Mouse (Mus musculus) cerebellum, adult 9-11 months (tissue): Measurements from ENCODE around the gene Olfr1389.
"Not testable (repeated sequence)": the region's sequence is repeated elsewhere in the genome, so short reads cannot be mapped to it uniquely, and the experiment has no call there.

Experiments used
- DNase-seq: peaks from one replicate; pipeline ENCODE4 v3.0.0; 2022

The Olfr1389 gene

DNA sequence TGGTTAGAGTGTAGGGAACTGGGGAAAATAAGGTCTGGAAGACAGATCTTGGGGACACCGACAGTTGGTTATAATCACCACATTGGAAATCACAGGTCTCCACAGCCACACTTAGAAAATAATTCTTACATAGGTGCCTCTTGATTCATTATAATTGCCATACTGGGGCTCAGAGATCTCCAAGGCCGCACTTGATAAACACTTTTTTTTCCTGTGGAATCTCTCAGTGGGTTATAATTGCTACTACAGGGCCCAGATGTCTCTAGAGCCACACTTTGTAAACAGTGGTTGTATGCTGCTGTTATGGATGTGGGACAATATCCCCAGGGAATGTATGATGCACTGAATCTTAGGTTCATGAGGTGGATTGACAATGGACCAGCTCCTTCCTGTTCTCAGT, at the start of gene Olfr1389:
Gene Olfr1389 (plus strand): TSS at position 301 of the 400 bp plus-strand sequence.
- no peak for DNase-seq

DNA sequence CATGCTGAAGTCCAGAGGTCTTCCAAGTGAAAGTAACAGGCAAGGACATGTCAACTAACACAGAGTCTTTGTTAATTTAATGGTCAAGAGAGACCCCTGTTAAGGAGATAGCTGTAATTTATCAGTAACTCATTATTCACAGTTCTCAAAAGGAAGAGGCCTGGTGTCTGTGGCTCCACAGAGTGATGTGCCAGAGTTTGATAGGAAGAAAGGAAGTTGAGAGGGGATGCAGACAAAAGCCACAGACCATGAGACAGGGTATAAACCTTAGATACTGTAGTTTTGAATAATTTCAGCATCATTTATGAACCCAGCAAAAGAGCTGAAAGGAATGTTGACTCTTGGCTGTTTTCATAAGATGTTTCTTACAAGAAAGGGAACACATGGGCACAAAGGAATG, 39.7 kb upstream of the Olfr1389 start:
- no peak for DNase-seq

DNA sequence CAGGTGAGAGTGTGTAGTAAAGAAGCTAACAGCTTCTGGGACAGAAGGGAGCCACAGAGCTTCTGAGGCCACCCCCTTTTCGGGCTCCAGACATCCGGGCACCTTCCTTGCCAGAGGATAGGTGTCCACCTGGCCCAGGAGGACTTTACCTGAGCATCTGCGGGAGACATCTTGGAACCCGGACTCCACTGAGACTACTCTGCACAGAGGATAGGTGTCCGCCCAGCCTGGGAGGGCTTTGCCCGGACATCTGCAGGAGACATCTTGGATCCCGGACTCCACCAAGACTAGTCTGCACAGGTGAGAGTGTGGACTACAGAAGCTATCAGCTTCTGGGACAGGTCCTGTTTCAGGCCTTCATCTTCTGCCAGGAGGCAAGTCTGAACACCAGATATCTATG, 36.7 kb upstream of the Olfr1389 start:
- not testable (repeated sequence) for DNase-seq

DNA sequence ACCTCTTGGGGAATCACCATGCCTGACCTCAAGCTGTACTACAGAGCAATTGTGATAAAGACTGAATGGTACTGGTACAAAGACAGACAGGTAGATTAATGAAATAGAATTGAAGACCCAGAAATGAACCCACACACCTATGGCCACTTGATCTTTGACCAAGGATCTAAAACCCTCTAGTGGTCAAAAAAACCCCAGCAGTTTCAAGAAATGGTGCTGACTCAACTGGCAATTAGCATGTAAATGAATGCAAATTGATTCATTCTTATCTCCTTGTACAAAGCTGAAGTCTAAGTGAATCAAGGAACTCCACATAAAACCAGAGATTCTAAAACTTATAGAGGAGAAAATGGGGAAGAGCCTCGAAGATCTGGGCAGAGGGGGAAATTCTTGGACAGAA, 30.2 kb upstream of the Olfr1389 start:
- DNase-seq: not testable (repeated sequence)

DNA sequence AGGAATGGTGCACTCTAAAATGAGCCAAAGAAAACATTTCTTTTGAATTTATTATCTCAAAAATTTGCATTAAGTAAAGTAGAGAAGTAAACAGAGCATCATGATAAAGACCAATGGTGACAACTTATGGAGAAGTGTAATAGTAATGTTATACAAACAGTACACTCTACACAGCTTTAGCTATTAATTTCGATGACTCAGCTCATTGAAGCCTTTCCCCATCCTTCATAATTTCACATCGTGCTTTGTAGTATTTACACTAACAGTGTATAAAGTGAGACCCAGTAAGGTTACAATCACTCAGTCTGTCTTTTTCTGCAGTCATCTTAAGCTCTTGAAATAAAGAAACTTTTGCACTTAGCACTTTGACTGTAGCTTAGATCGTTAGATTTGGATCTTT, 16.1 kb upstream of the Olfr1389 start:
- DNase-seq: no peak

DNA sequence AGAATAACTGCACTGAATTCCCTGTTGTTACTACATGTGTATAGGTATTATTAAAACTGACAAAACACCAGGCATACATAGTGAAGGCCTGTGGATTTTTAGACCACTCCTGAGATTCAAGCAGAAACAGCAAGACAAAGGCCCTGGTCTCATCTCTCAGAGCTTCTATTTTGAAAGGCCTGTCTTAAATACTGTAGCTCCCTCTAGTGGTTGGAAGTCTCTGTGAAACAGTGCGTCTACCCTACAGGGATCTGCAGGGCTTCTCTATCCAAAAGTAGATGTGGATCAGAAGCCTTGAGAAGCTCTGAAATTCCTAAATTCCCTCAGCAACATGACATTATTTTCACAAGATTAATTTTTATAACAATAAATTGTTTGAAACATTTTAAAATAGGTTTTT, 12.3 kb upstream of the Olfr1389 start:
- DNase-seq: no peak

DNA sequence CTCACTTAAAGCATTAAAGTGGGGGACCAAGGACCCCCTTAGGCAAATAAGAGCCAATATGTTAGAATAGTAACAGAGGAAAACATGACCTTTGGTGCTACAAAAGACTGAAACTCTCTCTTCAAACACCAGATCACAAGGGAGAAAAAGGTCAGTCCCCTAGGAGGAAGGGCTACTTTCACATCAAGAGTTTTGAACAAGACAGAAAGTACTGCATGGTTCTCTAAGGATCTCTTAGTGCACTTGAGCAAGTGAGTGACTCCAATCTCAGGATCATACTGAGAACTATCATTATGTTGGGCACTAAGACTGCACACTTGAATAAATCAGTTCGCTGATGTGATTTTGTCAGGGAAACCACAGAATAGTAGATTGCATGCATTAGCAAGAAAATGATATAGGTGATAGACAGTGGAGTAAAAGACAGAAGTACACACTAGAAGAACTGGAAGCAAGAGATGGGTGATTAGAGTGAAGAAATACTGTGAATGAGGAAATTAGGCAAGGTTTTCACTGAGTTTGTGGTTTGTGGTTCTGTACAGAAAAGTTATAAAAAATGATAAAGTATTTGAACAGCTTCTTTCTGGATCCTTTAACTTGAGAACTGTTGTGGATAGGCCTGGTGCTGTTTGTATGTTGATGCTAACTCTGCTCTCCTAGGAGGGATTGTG, 2.5 kb downstream of the Olfr1389 start:
- no peak for DNase-seq

DNA sequence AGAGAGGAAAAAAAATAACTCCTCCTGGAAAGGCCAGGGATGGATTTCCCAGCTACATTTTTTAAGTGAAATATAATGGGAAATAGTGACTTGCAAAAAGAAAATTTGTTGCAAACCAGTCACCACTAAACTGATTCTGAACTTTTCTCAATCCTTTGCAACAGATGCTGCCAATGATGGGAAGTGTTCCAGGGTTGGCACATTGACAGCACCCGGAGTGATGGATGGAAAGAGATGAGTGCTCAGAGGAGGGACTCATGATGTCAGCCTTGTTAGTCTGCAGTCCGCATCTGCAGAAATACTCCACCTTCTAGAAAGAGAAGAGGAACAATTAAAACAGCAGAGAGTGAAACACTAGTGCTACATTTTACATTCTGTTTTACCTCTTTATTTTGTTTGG, 6.8 kb downstream of the Olfr1389 start:
- DNase-seq: no peak

DNA sequence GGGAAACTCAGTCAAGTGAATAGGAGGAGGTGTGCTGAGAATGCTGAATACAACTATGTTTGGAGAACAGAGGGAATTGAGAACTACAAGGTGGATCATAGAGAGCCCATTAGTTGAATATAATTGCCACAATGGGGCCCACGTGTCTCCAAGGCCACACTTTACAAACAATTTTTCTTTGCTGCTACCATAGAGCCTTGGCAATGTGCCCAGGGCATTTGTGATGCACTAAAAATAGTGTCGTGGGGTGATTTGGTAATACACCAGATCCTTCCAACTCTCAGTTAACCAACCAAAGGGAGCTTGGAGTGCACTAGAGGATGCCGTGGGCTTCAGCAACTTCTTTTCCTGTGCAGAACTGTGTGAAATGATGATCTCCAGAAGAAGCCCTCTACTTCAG, 13.5 kb downstream of the Olfr1389 start, which contains the start of gene Olfr1388:
Gene Olfr1388 (plus strand): TSS at position 214 of the 400 bp plus-strand sequence.
- no peak for DNase-seq

DNA sequence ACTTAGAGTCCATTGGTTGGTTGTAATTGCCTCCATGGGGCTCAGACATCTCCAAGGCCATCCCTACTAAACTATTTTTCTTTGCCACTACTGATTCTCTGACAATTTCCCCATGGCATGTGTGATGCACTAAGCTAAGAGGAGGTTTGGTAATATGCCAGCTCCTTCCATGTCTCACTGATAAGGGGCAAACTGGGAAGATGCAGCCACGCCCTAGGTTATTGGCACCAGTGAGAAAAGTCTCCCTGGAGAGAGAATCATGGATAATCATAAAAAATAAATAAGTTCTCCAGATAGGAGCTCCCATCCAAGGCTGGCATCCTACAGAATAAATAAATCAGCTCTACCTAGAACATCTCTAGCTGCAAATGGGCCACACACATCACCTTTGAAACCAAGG, 32.2 kb downstream of the Olfr1389 start, which contains the start of gene Olfr1387:
Gene Olfr1387 (plus strand): TSS at position 301 of the 400 bp plus-strand sequence.
- no peak for DNase-seq

DNA sequence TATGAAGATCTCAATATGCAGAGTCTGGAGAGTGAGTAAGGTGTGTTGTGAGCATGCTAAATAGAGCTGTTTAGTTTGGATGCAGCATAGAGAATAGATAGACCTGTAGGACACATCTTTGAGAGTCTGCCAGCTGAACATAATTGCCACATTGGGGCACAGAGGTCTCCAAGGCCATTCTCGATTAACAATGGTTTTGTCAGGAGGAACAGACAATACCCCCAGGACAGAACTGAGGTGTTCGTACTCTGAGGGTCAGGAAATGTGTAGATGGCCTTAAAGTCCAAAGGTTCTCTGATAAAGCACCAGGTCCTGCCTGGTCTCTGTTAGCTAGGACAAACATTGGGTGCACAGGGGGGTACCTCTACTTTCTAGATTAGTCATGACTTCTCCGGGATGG, 41.9 kb downstream of the Olfr1389 start, which contains the start of gene Olfr1386:
Gene Olfr1386 (plus strand): TSS at position 301 of the 400 bp plus-strand sequence.
- DNase-seq: not testable (repeated sequence)
